Mouse (Mus musculus) embryo, embryonic 11 days (tissue): ENCODE data around the gene Fstl5.

Experiments
- DNase-seq: peaks from one replicate; pipeline ENCODE4 v3.0.0-alpha.2; 2015

The Fstl5 gene

DNA sequence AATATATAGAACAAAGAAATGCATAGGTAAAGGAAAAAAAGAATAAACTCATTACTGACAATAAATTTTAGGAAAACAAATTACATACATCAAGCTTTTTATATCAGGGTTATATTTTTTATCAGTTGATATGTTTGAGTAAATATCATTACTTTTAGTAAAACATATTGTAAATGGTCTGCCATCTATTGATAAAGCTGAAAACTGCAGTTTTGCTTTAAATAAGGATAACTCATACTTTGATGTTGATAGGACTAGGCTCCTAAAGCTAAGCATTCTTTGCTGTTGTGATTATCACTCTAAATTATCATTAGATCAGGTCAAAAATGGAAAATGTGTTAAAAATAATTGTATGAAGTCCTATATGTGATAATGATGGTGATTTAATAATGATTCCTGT lies 493.3 kb downstream of the Fstl5 start:
- no peak for DNase-seq

DNA sequence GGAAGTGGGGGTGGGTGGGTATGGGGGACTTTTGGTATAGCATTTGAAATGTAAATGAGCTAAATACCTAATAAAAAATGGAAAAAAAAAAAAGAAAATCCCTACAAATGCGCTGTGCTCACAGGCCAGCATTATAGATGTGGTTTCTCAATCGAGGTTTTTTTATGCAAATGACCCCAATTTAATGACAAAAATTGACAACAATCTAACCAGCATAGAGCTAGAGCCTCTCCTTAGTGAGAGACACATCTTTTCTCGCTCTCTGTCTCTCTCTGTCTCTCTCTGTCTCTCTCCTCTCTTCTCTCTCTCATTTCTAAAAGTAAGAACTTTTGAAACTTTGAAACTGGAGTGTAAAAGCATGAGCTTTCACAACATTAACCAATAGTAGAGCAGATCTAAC lies 498.4 kb downstream of the Fstl5 start:
- no peak for DNase-seq

GRCm38 (mm10) chr3:76572920-76573541 lies 499.0 kb downstream of the Fstl5 start:
- DNase-seq, result no peak

DNA sequence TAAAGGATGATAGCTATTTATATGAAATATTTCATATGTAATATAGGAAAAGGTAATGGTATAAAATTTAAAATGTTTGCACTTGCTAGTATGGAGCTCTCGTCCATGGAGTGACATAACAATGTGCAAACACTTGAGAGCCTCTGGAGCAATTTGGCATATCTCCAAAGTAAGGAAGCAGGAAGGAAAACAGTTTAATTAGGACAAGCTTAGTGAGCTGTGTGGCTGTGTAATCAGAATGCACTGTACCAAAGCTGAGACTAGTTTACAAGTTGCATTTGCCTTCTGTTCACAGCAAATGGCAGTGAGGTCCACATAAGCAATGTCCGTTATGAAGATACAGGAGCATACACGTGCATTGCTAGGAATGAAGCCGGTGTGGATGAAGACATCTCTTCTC lies 519.1 kb downstream of the Fstl5 start:
- no peak for DNase-seq

DNA sequence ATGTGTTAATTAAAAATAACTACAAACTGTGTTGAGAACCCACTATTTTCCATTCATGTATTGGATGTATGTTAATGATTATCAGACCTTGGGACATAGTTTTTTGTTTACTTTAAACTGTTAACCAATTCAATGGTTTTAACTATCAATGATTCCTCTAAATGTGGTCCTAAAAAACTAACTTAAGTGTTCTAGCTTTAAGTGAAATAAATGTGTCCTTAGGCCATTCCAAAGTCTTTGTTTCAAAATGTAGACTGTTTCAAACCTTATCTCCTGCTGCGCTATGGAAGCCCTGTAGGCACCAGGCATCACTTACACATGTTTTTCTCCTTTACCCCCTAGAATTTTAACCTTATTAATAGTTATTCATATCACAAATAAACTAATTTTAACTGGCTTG lies 546.0 kb downstream of the Fstl5 start:
- no peak for DNase-seq

- no peak for DNase-seq
These were observed 580.2 kb downstream of the Fstl5 start for GRCm38 (mm10) chr3:76654243-76654642.

DNA sequence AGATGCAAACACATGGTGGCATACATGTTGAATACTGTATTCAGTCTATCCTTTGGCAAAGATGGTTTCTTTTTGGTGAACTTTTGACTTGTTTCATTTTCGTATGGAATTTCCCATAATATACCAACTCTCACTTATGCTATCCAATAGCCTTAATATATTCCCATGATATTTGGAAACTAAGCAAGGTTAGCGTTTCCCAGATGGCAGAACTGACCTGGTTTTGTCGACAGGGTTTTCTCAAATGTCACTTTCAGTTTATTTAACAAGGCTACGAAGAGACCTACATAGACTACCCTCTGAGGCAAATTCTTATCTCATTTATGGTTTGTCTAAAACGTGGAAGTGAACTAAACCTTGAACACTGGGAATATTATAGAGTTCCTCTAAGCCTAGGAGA lies 596.8 kb downstream of the Fstl5 start:
- DNase-seq, result no peak

- no peak for DNase-seq
These were observed 601.9 kb downstream of the Fstl5 start for GRCm38 (mm10) chr3:76676006-76676405.

- DNase-seq, result no peak
These were observed 605.9 kb downstream of the Fstl5 start for GRCm38 (mm10) chr3:76679853-76680545.

DNA sequence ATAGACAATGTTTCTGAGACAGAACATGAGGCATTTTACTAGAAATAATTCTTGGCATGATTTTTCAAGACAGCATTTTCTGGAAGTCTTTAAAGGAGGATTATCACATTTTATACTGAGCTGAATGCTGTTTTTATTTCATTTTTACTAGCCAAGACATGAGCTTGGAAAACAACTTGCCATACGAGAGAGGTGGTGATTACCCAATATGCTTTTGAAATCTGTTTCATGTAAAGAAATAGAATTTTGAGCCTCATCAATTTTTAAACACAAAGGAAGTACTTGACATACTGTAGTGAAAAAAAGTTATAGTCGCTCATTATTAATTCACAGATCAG lies 606.4 kb downstream of the Fstl5 start:
- DNase-seq, result no peak

GRCm38 (mm10) chr3:76697134-76697629 lies 623.1 kb downstream of the Fstl5 start:
- DNase-seq, result no peak

GRCm38 (mm10) chr3:76739221-76739620 lies 665.2 kb downstream of the Fstl5 start:
- DNase-seq, result no peak
